Mouse (Mus musculus): ENCODE data around the gene Ccdc144b.

The Ccdc144b gene

GRCm38 (mm10) chr3:36029993-36030392 is 23.4 kb downstream of the Ccdc144b start:
- in situ Hi-C loops (cut with MboI, MseI), result no loop called here

GRCm38 (mm10) chr3:36025732-36026131 is 27.6 kb downstream of the Ccdc144b start:
- in situ Hi-C loops (cut with MboI, MseI), result no loop called here

GRCm38 (mm10) chr3:36011239-36011638 is 42.1 kb downstream of the Ccdc144b start:
- in situ Hi-C loops (cut with MboI, MseI), result no loop called here

GRCm38 (mm10) chr3:36008411-36009154 is 44.8 kb downstream of the Ccdc144b start:
- in situ Hi-C loops (cut with MboI, MseI), result no loop called here

- in situ Hi-C loops (cut with MboI, MseI), result loop anchor here (5.0 kb wide), 1 partner anchor 58 kb away; no protein-coding TSS in a partner anchor
Observed at GRCm38 (mm10) chr3:36004028-36004895, 49.1 kb downstream of the Ccdc144b start.

- in situ Hi-C loops (cut with MboI, MseI), result loop anchor here (5.0 kb wide), 1 partner anchor 62 kb away; no protein-coding TSS in a partner anchor
Observed at GRCm38 (mm10) chr3:36000275-36001239, 52.8 kb downstream of the Ccdc144b start, which contains the start of gene Mccc1. Gene Mccc1 (minus strand): TSS chr3:36000678.

GRCm38 (mm10) chr3:35994552-35995531 is 58.5 kb downstream of the Ccdc144b start:
- in situ Hi-C loops (cut with MboI, MseI), result no loop called here

- in situ Hi-C loops (cut with MboI, MseI), result no loop called here
Observed at GRCm38 (mm10) chr3:35990715-35991114, 62.6 kb downstream of the Ccdc144b start.

- in situ Hi-C loops (cut with MboI, MseI), result no loop called here
Observed at GRCm38 (mm10) chr3:35988031-35988430, 65.3 kb downstream of the Ccdc144b start.

GRCm38 (mm10) chr3:35986266-35986665 is 67.1 kb downstream of the Ccdc144b start:
- in situ Hi-C loops (cut with MboI, MseI), result no loop called here

- in situ Hi-C loops (cut with MboI, MseI), result no loop called here
Observed at GRCm38 (mm10) chr3:35973551-35973950, 79.8 kb downstream of the Ccdc144b start.

- in situ Hi-C loops (cut with MboI, MseI), result no loop called here
Observed at GRCm38 (mm10) chr3:35972985-35973384, 80.4 kb downstream of the Ccdc144b start.

- in situ Hi-C loops (cut with MboI, MseI), result no loop called here
Observed at GRCm38 (mm10) chr3:35971149-35971548, 82.2 kb downstream of the Ccdc144b start.

GRCm38 (mm10) chr3:35970441-35970840 is 82.9 kb downstream of the Ccdc144b start:
- in situ Hi-C loops (cut with MboI, MseI), result no loop called here

- in situ Hi-C loops (cut with MboI, MseI), result no loop called here
Observed at GRCm38 (mm10) chr3:35967366-35967921, 85.9 kb downstream of the Ccdc144b start.

- in situ Hi-C loops (cut with MboI, MseI), result no loop called here
Observed at GRCm38 (mm10) chr3:35966493-35966892, 86.9 kb downstream of the Ccdc144b start.

GRCm38 (mm10) chr3:35964928-35965327 is 88.4 kb downstream of the Ccdc144b start:
- in situ Hi-C loops (cut with MboI, MseI), result no loop called here

GRCm38 (mm10) chr3:35963921-35964320 is 89.4 kb downstream of the Ccdc144b start:
- in situ Hi-C loops (cut with MboI, MseI), result no loop called here

- in situ Hi-C loops (cut with MboI, MseI), result no loop called here
Observed at GRCm38 (mm10) chr3:35963401-35963800, 89.9 kb downstream of the Ccdc144b start.

- in situ Hi-C loops (cut with MboI, MseI), result no loop called here
Observed at GRCm38 (mm10) chr3:35962967-35963366, 90.4 kb downstream of the Ccdc144b start.
